Mouse (Mus musculus): ENCODE data around the gene Cdh6.

DNA sequence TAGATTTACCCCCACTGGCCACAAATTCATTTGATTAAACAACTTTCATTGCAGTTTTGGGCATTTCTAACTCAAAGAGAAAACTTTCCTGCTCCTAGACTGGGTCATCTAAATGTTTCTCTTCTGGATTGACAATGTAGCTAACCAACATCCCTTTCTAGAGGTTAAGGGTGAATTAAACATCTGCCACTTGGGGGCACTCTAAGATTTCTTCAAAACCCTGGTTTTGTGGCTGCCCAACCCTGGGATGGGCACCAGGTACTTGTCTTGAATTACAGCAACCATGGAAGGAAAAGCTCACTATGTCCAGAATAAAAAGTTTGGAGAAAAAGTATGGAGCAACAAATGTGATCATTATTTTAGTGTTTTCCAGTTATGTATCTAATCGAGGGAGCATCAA is 39.4 kb downstream of the Cdh6 start:
- TF ChIP-seq CTCF (IDR thresholded peaks at IDR 0.05; ENCODE audit: low read depth) (no peak), EP300 (IDR thresholded peaks at IDR 0.05; ENCODE audit: low read depth) (no peak)
